ENCODE assay signal across 8 mouse cellular contexts in genomic region chr4:118576097-118576496, GRCm38 (mm10). TPM values are rescaled to one million over a fixed set of nuclear protein-coding genes. Genes with fewer than 3 reads are reported as not detected.
DNase-seq lines count a peak whose midpoint lies in the region; ATAC-seq lines count a peak whose summit lies in the region.

No protein-coding gene starts in this region.

- H3K4me1 ChIP-seq in kidney, embryonic 16.5 days (ENCODE audit: insufficient read depth, low read length) = no peaks in the 10 kb centered on the region
- H3K4me1 ChIP-seq in liver, embryonic 13.5 days (replicated peaks) = no peaks in the 10 kb centered on the region

- WGBS in kidney, embryonic 16.5 days = 9% methylated on average over 6 of the region's 6 CpGs
- WGBS in liver, embryonic 13.5 days (ENCODE audit: insufficient replicate concordance) = 8% methylated on average over 6 of the region's 6 CpGs

- intact Hi-C loops in gastrocnemius, postnatal 36 days (cut with DNase I) = no loop called here

- no peak overlapping the region for H3K4me2 ChIP-seq in kidney, embryonic 16.5 days (replicated peaks; ENCODE audit: low read depth, low read length)
- H3K4me2 ChIP-seq in liver, embryonic 13.5 days = no peak overlapping the region

- H3K36me3 ChIP-seq in kidney, embryonic 16.5 days (ENCODE audit: insufficient read depth, low read length) = no peaks in the 10 kb centered on the region
- no peaks in the 10 kb centered on the region for H3K36me3 ChIP-seq in liver, embryonic 13.5 days

- peak; percentile 83 for DNase-seq in kidney, adult 18-20 months
- DNase-seq in embryo, embryonic 10.5 days (ENCODE audit: low spot score) = peak; percentile 95
- peak; percentile 51 to 63 for DNase-seq in gastrocnemius, postnatal 36 days
- DNase-seq in kidney, postnatal 10 days = peak; percentile 92
- peak; percentile 71 for DNase-seq in liver, embryonic 13.5 days
- DNase-seq in testis, postnatal 14 days (ENCODE audit: low spot score) = peak; percentile 61

- no peak overlapping the region for H3K27ac ChIP-seq in kidney, embryonic 16.5 days (ENCODE audit: low read length)
- H3K27ac ChIP-seq in liver, embryonic 13.5 days = no peak overlapping the region

- H3K9ac ChIP-seq in kidney, embryonic 16.5 days (replicated peaks; ENCODE audit: low read length) = no peak overlapping the region
- H3K9ac ChIP-seq in liver, embryonic 13.5 days = no peak overlapping the region

- no peaks in the 10 kb centered on the region; the same call in 1 of the 2 replicates for H3K27me3 ChIP-seq in kidney, embryonic 16.5 days (ENCODE audit: insufficient read depth, low read length)
- peaks cover 49% of the 10 kb centered on the region for H3K27me3 ChIP-seq in liver, embryonic 13.5 days

- H3K9me3 ChIP-seq in kidney, embryonic 16.5 days (ENCODE audit: low read length) = no peaks in the 10 kb centered on the region; the same call in 1 of the 2 replicates
- no peaks in the 10 kb centered on the region for H3K9me3 ChIP-seq in liver, embryonic 13.5 days (replicated peaks)

- ATAC-seq in kidney, embryonic 16.5 days (ENCODE audit: low FRiP score, low TSS enrichment) = no peak
- ATAC-seq in liver, embryonic 13.5 days (ENCODE audit: low read depth) = no peak
- ATAC-seq in neutrophil, adult 5-6 weeks (ENCODE audit: extremely low read depth, insufficient number of reproducible peaks, low FRiP score, poor library complexity, severe bottlenecking) = peak; percentile 39; the same call in 1 of the 2 replicates

- H3K4me3 ChIP-seq in kidney, embryonic 16.5 days (ENCODE audit: low read length) = no peak overlapping the region
- no peak overlapping the region for H3K4me3 ChIP-seq in liver, embryonic 13.5 days (replicated peaks)

RNA-seq across cellular contexts. Expression of gene Tmem125, which starts 32.3 kb away (rescaled TPM):
- polyA plus RNA-seq in kidney, embryonic 16.5 days (2015; fragmentation: Nextera tagmentation; extraction: Ambion mirVana) = 8.0 and 8.9 TPM in 2 replicates
- not detected for total RNA-seq in gastrocnemius, postnatal 36 days (2021)
- 0.80 and 0.88 TPM in 2 replicates for polyA plus RNA-seq in liver, embryonic 13.5 days (2015; fragmentation: Nextera tagmentation; extraction: Ambion mirVana)
- 0.35 and 1.1 TPM in 2 replicates for total RNA-seq in neutrophil, adult 5-6 weeks (2017)

RNA-seq across cellular contexts. Expression of gene Cfap57, which starts 44.5 kb away (rescaled TPM):
- 0.10 and 0.19 TPM in 2 replicates for polyA plus RNA-seq in kidney, embryonic 16.5 days (2015; fragmentation: Nextera tagmentation; extraction: Ambion mirVana)
- total RNA-seq in gastrocnemius, postnatal 36 days (2021) = not detected
- 1.2 and 1.3 TPM in 2 replicates for polyA plus RNA-seq in liver, embryonic 13.5 days (2015; fragmentation: Nextera tagmentation; extraction: Ambion mirVana)
- 0.35 and 0.37 TPM in 2 replicates for total RNA-seq in neutrophil, adult 5-6 weeks (2017)

RNA-seq across cellular contexts. Expression of gene Ebna1bp2, which starts 44.5 kb away (rescaled TPM):
- 133 and 137 TPM in 2 replicates for polyA plus RNA-seq in kidney, embryonic 16.5 days (2015; fragmentation: Nextera tagmentation; extraction: Ambion mirVana)
- total RNA-seq in gastrocnemius, postnatal 36 days (2021) = 10 to 100 TPM; 21.7 to 28.9 TPM
- 122 and 144 TPM in 2 replicates for polyA plus RNA-seq in liver, embryonic 13.5 days (2015; fragmentation: Nextera tagmentation; extraction: Ambion mirVana)
- 60.6 and 63.4 TPM in 2 replicates for total RNA-seq in neutrophil, adult 5-6 weeks (2017)

RNA-seq across cellular contexts. Expression of gene 2610528J11Rik, which starts 49.3 kb away (rescaled TPM):
- 30.1 and 33.1 TPM in 2 replicates for polyA plus RNA-seq in kidney, embryonic 16.5 days (2015; fragmentation: Nextera tagmentation; extraction: Ambion mirVana)
- total RNA-seq in gastrocnemius, postnatal 36 days (2021) = not detected
- 5.2 and 5.6 TPM in 2 replicates for polyA plus RNA-seq in liver, embryonic 13.5 days (2015; fragmentation: Nextera tagmentation; extraction: Ambion mirVana)
- total RNA-seq in neutrophil, adult 5-6 weeks (2017) = not detected in 2 replicates
